Mouse (Mus musculus): ENCODE results near the gene Atp13a1.

Atp13a1 gene

DNA sequence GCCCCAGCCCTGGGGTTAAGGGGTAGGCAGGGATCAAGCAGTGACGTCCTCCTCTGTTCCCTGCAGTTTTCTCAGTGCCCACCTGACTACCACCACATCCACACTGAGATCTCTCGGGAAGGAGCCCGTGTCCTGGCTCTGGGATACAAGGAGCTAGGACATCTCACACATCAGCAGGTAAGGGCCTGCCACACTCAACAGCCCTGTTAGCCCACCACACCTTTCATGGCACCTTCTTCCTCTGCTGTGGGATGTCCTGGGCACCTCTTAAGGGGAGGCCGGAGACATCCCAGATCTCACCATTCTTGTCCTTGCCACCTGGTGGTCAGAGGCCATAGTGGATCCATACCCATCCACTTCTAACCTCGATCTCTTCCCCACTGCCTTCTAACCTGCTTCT, 9.0 kb downstream of the Atp13a1 start:
- DNase-seq (ENCODE audit: low spot score in 2 of 2) = no peak

DNA sequence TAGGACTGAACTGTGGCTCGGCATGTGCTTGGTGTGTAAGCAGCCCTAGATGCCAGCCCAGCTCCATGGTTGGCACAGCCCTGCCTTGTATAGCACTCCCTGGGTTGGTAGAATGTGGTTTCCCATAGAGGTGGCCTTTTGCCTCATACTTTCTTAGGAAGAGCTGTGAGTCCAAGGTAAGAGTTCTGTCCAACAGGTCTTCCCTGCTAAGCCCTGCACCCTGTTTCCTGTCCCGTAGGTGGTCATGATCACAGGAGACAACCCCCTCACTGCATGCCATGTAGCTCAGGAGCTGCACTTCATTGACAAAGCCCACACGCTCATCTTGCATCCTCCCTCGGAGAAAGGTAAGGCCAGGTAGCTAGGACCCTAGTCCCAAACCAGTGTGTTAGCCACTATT, 10.8 kb downstream of the Atp13a1 start:
- DNase-seq (ENCODE audit: low spot score in 2 of 2) = no peak

DNA sequence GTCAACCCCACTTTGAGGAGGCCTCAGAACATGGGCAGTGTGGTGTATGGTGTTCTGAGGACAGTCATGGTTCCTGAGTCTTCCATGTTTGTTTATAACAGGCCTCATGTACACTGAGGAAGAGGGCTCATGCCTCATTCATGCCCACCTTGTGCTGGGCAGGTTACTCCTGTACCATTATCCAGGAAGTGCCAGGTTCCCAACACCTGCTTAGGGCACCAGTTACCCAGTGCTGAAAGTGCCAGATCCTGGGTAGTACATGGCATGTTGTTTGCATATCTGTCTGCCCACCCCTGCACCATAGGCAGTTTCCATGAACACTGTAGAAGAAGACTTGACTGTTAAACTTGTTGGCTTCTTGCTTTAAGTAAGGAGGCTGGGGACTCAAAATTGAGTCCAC, 11.3 kb downstream of the Atp13a1 start:
- DNase-seq (ENCODE audit: low spot score in 2 of 2) = no peak

DNA sequence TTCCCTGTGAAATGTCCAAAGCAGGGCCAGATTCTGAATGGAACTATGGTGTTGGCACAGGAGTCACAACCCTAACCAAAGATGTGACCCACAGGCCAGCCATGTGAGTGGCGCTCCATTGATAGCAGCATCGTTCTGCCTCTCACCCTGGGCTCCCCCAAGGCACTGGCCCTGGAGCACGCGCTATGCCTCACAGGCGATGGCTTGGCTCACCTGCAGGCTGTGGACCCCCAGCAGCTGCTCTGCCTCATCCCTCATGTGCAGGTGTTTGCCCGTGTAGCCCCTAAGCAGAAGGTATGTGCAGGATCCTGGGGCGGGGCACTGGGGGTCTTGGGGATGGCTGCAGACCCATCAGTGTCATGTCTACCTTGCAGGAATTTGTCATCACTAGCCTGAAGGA, 12.4 kb downstream of the Atp13a1 start:
- peak in 1 of 2 experiments; percentile 3 for DNase-seq (ENCODE audit: low spot score in 2 of 2)

DNA sequence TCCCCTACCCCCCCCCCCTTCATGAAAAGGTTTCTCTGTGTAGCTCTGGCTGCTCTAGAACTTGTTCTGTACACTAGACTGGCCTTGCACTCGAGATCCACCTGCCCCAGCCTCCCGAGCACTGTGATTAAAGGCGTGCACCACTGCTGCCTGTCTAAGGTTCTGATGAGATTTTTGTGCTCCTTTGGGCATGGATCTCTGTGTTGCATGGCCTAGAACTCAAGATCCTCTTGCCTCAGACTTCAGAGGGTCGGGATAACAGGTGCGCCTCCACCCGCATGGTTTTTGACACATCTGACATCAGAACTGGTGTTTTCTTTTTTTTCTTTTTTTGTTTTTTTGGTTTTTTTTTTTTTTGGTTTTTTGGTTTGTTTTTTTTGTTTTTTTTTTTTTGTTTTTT, 13.6 kb downstream of the Atp13a1 start:
- DNase-seq (ENCODE audit: low spot score in 2 of 2) = peak in 1 of 2 experiments; percentile 3

DNA sequence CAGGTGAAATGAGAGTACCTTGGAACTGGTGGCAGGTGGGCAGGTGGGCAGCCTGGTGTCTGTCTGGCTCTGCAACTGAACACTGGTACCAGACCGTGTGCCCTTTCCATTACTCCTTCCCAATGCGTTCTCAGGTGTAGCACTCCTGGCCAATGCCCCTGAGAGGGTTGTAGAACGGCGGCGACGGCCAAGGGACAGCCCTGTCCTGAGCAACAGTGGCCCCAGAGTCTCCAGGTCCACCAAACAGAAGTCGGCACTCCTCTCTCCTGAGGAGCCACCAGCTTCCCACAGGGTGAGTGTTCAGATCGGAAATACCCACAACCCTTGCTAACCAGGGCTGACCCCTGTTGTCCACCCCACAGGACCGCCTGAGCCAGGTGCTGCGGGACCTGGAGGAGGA, 14.1 kb downstream of the Atp13a1 start:
- DNase-seq (ENCODE audit: low spot score in 2 of 2) = peak in 1 of 2 experiments; percentile 3

DNA sequence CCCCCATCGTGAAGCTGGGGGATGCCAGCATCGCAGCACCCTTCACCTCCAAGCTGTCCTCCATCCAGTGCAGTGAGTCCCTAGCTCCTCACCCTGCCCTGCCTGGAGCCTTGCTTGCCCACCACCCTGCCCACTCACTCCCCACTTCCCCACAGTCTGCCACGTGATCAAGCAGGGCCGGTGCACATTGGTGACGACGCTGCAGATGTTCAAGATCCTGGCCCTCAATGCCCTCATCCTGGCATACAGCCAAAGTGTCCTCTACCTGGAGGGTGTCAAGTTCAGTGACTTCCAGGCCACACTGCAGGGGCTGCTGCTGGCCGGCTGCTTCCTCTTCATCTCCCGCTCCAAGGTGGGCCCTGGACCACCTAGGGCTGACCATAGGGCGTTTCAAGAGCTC, 14.5 kb downstream of the Atp13a1 start:
- no peak for DNase-seq (ENCODE audit: low spot score in 2 of 2)

DNA sequence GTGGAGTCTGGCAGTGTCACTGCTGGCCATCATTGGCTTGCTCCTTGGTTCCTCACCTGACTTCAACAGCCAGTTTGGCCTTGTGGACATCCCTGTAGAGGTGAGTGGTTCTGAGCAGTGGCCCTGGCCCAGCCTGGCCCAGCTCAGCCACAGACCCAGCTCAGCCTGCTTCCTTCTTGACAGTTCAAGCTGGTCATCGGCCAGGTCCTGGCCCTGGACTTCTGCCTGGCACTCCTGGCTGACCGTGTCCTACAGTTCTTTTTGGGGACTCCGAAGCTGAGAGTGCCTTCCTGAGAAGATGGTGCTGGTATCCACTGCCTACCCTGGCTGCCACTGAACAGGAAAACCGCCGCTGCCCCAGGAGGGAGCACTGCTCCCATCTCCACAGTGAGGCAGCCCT, 16.3 kb downstream of the Atp13a1 start:
- DNase-seq (ENCODE audit: low spot score in 2 of 2) = no peak

DNA sequence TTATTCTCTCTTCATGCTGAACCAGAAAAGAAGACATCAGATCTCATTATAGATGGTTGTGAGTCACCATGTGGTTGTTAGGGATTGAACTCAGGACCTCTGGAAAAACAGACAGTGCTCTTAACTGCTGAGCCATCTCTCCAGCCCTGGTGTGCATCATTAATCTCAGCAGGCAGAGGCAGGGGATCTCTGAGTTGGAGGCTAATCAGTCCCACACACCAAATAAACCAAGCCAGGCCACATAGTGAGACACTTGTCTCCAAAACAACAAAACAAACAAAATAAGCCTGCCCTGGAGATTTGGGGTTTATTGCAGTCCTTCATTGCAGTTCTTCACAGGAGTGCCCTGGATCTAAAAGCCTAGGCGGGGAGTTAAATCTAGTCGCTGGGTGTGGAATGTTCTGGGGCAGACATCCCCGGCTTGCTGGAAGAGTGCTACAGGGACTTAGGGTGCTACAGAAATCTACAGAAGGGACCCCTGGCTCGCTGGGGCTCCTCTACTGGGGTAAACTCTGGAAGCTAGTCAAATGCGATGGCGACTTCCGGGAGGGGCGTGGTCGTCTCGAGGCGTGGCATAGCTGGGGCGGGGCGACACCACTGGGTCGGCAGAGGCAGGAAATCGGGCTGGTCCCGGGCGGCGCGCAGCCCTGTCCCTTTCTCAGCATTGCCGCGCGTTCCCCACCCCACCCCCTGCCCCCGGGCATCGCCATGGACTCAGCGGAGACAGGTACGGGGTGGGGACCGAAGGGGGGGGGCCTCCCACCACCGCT, 17.3 kb downstream of the Atp13a1 start, which contains the start of gene Gmip:
TSS of gene Gmip (plus strand) at position 586 of the 770 bp plus-strand sequence.
- peak in 1 of 2 experiments; percentile 56 for DNase-seq (ENCODE audit: low spot score in 2 of 2)

DNA sequence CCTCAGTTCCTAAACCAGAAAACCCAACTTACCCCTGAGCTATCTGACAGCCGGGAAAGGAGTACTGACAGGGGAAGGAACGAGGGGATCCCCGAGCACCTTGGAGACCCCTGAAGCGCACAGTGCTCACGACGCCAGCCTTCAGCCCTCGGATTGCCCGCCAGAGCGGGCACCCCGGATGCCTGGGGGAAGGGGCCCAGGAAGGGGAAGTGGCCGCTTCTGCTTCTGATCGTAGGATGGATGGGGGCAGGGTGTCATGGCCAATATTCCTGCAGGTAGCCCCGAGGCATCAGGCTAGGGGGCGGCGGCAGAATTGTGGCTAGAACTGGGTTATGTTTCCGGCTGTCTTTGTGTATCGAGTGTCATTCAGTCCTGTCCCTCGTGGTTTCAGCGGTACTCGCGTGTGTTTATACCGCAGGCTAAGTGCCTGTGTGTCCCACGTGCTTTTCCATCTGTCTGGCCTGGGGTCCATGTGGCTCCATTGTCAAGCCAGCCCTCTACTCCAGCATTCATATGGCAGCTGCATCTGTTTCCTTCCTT, 18.0 kb downstream of the Atp13a1 start:
- DNase-seq (ENCODE audit: low spot score in 2 of 2) = no peak

DNA sequence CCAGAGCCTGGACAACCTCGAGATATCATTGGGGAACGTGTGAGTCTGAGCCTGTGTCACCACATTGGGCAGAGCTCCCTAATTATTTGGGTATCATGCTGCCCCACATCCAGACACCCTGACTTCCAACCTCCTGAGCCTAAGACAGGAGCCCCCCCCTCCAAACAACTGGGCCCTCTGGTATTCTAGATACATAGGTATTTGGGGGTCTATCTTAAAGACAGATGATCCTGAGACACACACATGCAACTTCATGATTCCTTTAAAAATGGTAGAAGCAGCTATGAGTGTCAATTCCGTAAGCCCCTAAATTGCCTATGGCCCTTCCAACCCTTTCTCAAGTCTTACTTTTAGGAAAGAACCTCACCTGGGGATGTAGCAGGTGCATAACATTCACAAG, 18.9 kb downstream of the Atp13a1 start:
- no peak for DNase-seq (ENCODE audit: low spot score in 2 of 2)

DNA sequence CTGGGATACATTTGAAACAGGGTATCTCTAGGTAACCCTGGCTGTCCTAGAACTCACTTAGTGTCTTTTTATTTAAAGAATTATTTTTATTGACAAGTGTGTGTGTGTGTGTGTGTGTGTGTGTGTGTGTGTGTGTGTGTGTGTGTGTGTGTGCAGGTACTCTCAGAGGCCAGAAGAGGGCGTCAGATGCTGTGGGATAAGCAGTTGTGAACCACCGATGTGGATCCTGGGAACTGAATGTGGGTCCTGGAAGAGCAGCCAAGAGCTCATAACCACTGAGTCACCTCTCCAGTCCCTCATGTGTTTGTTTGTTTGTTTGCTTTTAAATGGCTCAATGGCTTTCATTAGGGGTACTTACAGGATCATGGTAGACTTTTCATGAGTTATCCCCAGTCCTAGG, 23.9 kb downstream of the Atp13a1 start:
- DNase-seq (ENCODE audit: low spot score in 2 of 2) = no peak

DNA sequence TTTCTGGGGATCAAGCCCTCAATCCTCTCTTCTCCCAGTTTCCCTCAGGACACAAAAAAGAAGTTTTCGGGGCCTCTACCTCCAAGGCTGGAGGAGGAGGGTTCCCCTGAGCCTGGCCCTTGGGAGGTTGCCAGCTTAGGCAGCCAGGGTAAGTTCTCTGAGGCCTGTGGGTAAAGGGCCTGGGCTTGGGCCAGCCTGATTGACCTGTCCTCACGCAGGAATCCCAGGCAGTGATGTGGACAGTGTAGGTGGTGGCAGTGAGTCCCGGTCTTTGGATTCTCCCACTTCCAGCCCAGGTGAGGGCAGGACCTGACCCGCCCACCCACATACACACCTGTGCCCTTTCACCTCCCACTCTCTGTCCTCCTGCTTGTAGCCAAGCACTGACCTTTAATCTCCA, 24.4 kb downstream of the Atp13a1 start:
- DNase-seq (ENCODE audit: low spot score in 2 of 2) = no peak

DNA sequence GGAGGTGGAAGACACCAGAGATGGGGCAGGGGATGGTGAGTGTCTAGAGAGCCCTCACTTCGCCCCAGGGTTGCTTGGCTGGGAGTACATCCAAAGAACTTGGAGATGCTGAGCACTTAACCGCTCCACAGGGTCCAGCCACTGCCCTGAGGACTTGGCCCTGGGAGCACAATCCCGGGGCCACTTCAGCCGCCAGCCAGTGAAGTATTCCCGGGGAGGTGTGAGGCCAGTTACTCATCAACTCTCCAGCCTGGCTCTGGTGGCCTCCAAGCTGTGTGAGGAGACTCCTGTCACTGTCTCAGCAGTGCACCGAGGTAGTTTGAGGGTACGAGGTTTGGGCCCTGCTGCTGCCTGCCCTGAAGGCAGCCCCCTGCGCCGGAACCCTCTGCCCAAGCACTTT, 29.5 kb downstream of the Atp13a1 start:
- DNase-seq (ENCODE audit: low spot score in 2 of 2) = no peak

DNA sequence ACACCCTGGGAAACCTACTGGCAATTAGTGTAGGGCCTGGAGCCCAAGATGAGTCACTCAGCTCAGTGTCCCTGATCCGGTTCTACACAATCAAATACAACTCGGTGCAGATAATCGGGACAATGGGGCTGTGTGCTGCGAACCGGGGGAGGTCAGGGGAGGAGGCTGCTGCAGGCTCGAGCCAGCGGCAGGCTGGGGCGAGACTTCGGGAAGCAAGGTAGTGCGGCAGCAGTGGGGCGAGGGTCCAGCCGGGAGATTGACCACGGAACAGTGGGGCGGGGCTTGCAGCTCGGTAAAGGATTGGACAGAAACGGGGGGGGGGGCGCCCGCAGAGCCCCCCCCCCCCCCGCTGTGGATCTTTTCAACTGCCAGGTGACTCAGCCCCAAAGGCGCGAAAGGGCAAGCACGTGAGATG, 31.0 kb downstream of the Atp13a1 start:
- DNase-seq (ENCODE audit: low spot score in 2 of 2) = no peak

DNA sequence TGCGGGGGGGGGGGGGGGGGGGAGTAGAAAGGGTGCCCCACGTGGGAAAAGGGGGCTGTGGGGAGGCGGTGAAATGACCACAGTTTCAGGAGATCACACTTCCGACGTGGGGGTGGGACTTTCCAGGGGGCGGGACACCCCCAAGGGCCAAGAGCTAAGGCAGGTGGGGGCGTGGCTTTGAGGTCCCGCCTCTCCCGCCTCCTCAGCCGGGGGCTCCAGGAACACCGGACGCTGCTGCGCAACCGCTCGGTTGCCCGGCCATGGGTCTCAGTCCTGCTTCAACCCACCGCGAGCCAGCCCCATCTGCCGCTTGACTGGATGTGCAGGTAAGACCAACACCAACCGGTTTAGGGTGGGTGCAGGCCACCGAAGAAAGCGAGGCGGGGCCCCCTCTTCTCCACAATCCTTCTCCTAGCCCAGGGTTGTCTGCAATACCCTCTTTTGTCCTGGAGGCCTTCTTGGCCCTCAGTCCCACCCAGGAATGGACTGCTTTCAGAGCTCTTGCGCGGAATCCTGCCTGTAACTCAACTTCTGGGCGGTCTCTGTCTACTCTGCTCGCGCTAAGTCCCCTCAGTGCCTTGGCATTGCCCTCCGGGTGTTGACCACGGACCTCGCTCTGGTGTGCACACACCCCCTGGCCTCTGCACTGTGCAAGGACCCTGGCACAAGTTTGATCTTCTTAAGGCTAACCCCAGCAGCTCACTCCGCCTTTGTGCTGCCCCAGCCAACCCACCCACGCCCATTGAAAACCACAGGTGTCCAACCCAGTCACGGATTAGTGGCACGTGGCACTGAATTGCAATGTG, 31.6 kb downstream of the Atp13a1 start, which contains the start of gene Lpar2:
TSS of gene Lpar2 (plus strand) at position 44 of the 806 bp plus-strand sequence.
- DNase-seq (ENCODE audit: low spot score in 2 of 2) = no peak

DNA sequence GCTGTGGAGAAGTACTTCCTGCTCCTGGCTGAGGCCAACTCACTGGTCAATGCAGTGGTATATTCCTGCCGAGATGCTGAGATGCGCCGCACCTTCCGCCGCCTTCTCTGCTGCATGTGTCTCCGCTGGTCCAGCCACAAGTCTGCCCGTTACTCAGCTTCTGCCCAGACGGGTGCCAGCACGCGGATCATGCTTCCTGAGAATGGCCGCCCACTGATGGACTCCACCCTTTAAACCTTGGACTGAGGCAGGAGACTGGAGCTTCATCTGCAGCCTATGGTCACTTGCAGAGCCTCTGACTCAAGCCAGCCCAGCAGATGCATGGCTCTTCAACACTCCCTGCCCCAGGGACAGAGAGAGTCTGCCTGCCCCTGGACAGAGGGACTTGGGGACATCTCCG, 35.4 kb downstream of the Atp13a1 start:
- DNase-seq (ENCODE audit: low spot score in 2 of 2) = no peak

DNA sequence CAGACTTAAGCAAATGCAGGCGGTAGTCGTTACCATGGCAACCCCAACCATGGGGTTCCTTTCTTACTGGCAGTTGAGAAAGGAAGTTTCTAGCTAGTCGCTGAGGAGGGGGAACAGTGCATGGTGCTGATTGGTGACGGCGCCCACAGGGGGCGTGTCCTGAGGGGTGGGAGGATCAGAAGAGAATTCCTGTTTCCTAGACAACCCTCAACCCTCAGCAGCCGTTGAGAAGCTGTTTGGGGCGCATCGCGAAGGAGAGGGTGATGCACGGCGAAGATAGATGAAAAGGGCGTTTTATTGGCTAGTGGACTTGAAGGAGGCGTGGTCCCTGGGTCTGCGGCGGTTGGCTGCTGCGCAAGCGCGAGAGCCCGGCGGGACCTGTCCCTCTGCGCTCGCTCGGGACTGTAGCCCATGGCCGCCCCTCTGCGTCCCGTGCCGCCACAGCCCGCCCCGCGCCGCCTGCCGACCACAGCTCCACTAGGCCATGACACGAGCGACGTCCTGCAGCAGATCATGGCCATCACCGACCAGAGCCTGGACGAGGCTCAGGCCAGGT, 41.4 kb downstream of the Atp13a1 start, which contains the start of gene Pbx4:
TSS of gene Pbx4 (plus strand) at position 194 of the 556 bp plus-strand sequence.
- DNase-seq (ENCODE audit: low spot score in 2 of 2) = peak; percentile 92 to 97

DNA sequence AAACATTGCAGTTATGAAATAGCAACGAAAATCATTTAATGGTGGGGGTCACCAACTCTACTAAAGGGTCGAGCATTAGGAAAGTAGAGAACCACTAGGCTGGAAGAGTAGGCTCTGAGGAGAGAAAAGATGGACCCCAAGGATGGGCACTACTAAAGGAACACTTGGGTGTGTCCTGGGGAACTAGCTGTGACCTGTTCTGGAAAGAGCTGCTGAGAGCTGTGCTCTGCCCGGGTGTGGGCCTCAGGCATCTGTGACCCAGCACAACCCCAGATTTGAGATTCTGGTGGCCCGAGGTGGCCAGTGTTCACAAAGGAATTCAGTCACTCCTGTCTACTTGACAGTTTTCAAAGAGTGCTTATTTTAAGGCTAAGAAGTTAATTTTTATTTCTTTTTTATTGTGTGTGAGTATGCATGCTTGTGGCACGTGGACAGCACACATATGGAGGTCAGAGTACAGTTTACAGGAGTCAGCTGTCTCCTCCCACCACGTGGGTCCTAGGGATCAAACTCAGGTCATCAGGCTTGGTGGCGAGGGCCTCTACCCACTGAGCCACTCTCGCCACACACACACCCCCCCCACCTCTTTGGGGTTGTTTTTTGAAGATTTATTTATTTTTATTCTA, 46.2 kb downstream of the Atp13a1 start:
- DNase-seq (ENCODE audit: low spot score in 2 of 2) = no peak

DNA sequence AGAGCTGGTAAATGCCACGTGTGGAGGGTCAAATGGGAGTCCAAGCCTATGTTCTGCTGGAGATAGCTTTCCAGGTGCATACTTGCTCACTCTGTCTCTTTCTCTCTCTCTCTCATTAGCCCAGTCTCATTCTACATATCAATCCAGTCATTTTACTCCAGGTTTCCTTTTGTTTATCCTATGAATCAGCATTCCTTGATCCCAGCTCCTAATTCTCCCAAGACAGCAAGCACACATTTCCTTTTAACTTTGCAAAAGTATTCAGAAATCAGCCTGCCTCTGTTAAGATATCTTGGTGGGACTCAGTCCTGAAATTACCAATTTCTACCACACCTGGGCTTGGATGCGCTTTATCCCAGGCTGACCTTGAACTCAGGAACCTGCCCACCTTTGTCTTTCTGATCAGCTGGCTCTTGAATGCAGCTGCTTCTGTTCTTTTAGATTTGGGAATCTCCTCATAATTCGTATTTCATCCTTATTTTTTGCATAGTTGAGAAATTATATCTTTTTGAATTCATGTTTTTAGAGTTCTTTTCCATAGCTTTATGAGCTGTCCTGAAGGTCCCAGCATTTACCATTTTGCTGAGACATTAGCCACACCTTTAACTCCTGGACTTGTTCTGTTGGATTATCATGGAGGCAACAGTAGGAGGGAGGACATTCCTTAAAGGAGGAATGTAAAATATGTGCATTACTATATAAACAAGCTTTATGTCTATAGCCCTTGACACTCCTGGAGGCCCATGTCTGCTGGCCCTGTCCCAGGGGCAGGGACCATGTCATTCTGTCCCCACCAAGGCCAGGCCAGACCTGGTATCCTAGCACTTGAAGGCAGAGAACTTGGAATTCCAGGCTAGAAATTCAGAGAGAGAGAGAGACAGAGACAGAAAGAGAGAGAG, 56.5 kb downstream of the Atp13a1 start:
- DNase-seq (ENCODE audit: low spot score in 2 of 2) = no peak

DNA sequence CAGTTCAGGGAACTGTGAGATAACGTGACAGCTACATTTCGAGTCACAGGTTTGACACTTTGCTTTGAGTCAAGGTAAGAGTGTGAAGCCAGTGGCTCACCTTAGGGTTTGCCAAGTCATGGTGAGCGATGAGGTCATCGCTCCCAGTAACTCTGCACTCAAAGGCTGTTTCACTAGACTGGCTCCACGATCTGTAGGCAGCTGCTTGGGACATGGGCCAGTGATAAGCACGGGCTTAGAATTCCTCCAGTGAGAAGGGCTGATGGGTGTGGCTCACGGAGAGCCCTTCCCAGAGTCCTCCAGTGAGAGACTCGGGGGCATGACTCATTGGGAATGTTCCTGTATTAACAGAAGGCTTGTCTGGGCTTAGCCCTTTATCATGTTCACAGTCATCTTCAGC, 58.0 kb downstream of the Atp13a1 start:
- DNase-seq (ENCODE audit: low spot score in 2 of 2) = no peak

All from frontal cortex, postnatal 14 days (tissue).